8 mouse cellular contexts compared by ENCODE assay signal in genomic region chr3:106958194-106958593, GRCm38 (mm10).
"Had no signal": no experiment of that assay in that cellular context is flagged by ENCODE, and none has a peak within 500 bp of the region (broad histone marks: within the 10 kb centered on the region; RNA-seq: fewer than 3 reads in every experiment).

No protein-coding gene starts in this region.

- DNase-seq: liver, embryonic 13.5 days; liver, postnatal 0 days; lung, adult 2 months; lung, postnatal 14 days; lung, postnatal 36 days; thymus, adult 18-20 months; thymus, postnatal 14 days; thymus, postnatal 4 days had no signal
